11 mouse cellular contexts compared by ENCODE assay signal in the genomic region with DNA sequence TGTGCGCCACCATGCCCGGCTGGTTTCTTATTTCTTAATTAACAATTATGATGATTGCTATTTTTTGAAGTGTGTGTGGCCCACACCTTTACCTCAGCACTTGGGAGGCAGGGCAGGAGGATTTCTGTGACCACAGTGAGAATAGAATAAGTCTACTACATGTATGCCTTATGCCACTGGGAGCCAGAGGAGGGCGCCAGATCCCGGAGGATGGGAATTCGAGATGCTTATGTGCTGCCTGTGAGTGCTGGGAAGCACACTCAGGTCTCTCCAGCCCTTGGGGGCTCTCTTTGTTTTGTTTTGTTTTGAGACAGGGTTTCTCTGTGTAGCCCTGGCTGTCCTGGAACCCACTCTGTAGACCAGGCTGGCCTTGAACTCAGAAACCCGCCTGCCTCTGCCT. TPM values are rescaled to one million over a fixed set of nuclear protein-coding genes. Genes with fewer than 3 reads are reported as not detected.
A peak's percentile ranks its signal among the peaks of the same experiment; 100 is the strongest.
DNase-seq lines count a peak whose midpoint lies in the region; ATAC-seq and TF ChIP-seq lines count a peak whose summit lies in the region.
"Had no signal": no experiment of that assay in that cellular context is flagged by ENCODE, and none has a peak within 500 bp of the region (broad histone marks: within the 10 kb centered on the region; RNA-seq: fewer than 3 reads in every experiment).

No protein-coding gene starts in this region.

- H3K36me3 ChIP-seq in lung, postnatal 0 days (ENCODE audit: insufficient read depth, low read length): peaks cover 11% of the 10 kb centered on the region
- peaks cover 49% of the 10 kb centered on the region for H3K36me3 ChIP-seq in forebrain, embryonic 15.5 days

- no peak overlapping the region for H3K4me2 ChIP-seq in lung, postnatal 0 days (replicated peaks; ENCODE audit: low read depth, low read length)
- H3K4me2 ChIP-seq in forebrain, embryonic 15.5 days (replicated peaks): no peak overlapping the region

- no peak for ATAC-seq in cerebellum, adult (ENCODE audit: insufficient number of reproducible peaks, low FRiP score, low TSS enrichment)
- ATAC-seq in lung, postnatal 0 days: no peak
- no peak for ATAC-seq in forebrain, embryonic 15.5 days (replicated peaks)

- TF ChIP-seq POLR2A in cerebellum, adult 2 months (IDR thresholded peaks at IDR 0.05; ENCODE audit: borderline replicate concordance, insufficient read depth, low read length): no peak

- DNase-seq in cerebellum, adult 2 months: peak in 1 of 2 experiments; percentile 46
- peak; percentile 58 for DNase-seq in left cerebral cortex, postnatal 4 days
- no peak for DNase-seq in left cerebral cortex, adult 11 months (ENCODE audit: low spot score)
- DNase-seq in adrenal gland, postnatal 25 days: peak; percentile 61
- no peak for DNase-seq in lung, postnatal 0 days (ENCODE audit: low spot score)
- no peak for DNase-seq in ovary, postnatal 36 days (ENCODE audit: low spot score)

- WGBS in cerebellum, adult 2 months: 74% methylated on average over 6 of the region's 6 CpGs
- WGBS in lung, postnatal 0 days: 68% methylated on average over 6 of the region's 6 CpGs
- WGBS in forebrain, embryonic 15.5 days: 80% methylated on average over 6 of the region's 6 CpGs

- no peak overlapping the region for H3K4me3 ChIP-seq in cerebellum, adult 2 months (replicated peaks; ENCODE audit: insufficient read depth, low read depth, low read length)
- no peak overlapping the region for H3K4me3 ChIP-seq in lung, postnatal 0 days (ENCODE audit: low read depth, low read length)
- H3K4me3 ChIP-seq in forebrain, embryonic 15.5 days: no peak overlapping the region

- H3K9ac ChIP-seq in lung, postnatal 0 days (replicated peaks; ENCODE audit: low read depth): no peak overlapping the region
- no peak overlapping the region for H3K9ac ChIP-seq in forebrain, embryonic 15.5 days (replicated peaks)

- no peaks in the 10 kb centered on the region for H3K9me3 ChIP-seq in lung, postnatal 0 days (ENCODE audit: low read length)
- no peaks in the 10 kb centered on the region for H3K9me3 ChIP-seq in forebrain, embryonic 15.5 days

- H3K27me3 ChIP-seq in cerebellum, adult 2 months (ENCODE audit: control insufficient read depth, insufficient read depth, low read length): no peaks in the 10 kb centered on the region
- no peaks in the 10 kb centered on the region for H3K27me3 ChIP-seq in lung, postnatal 0 days (replicated peaks; ENCODE audit: insufficient read depth, low read length)
- no peaks in the 10 kb centered on the region for H3K27me3 ChIP-seq in forebrain, embryonic 15.5 days

- H3K4me1 ChIP-seq in cerebellum, adult 2 months (ENCODE audit: control insufficient read depth, insufficient read depth, low read length): peaks cover 5% of the 10 kb centered on the region; the same call in 1 of the 2 replicates
- H3K4me1 ChIP-seq in lung, postnatal 0 days (ENCODE audit: insufficient read depth, low read depth, low read length): peaks cover 7% of the 10 kb centered on the region
- peaks cover 15% of the 10 kb centered on the region for H3K4me1 ChIP-seq in forebrain, embryonic 15.5 days

- TF ChIP-seq CTCF in cerebellum, adult 2 months (IDR thresholded peaks at IDR 0.05; ENCODE audit: borderline replicate concordance, insufficient read depth, low read depth, low read length): peak; percentile 58; the same call in 1 of the 2 replicates
- peak; percentile 63 for TF ChIP-seq CTCF in lung, postnatal 0 days (IDR thresholded peaks at IDR 0.05)

- no peak overlapping the region for H3K27ac ChIP-seq in cerebellum, adult 2 months (ENCODE audit: insufficient read depth, low read length)
- no peak overlapping the region for H3K27ac ChIP-seq in lung, postnatal 0 days (ENCODE audit: low read length)
- H3K27ac ChIP-seq in forebrain, embryonic 15.5 days (replicated peaks): no peak overlapping the region
- H3K27ac ChIP-seq: macrophage had no signal

- intact Hi-C loops in left cerebral cortex, postnatal 4 days (cut with DNase I): no loop called here

- no peak for TF ChIP-seq EP300 in lung, postnatal 0 days (IDR thresholded peaks at IDR 0.05)

RNA-seq across cellular contexts. Expression of gene Rpl22, which starts 3.1 kb away (rescaled TPM):
- polyA plus RNA-seq in cerebellum, adult 2 months (2012; rRNA removed): 162 and 187 TPM in 2 replicates
- total RNA-seq in left cerebral cortex, postnatal 4 days (2021): 100 to 1,000 TPM; 335 to 363 TPM
- total RNA-seq in adrenal gland, postnatal 25 days (2021): 458 and 532 TPM in 2 replicates
- polyA plus RNA-seq in lung, postnatal 0 days (2015; fragmentation: Nextera tagmentation; extraction: Ambion mirVana): 265 and 266 TPM in 2 replicates
- 216 and 221 TPM in 2 replicates for polyA plus RNA-seq in forebrain, embryonic 15.5 days (2015; fragmentation: Nextera tagmentation; extraction: Ambion mirVana)

RNA-seq across cellular contexts. Expression of gene Chd5, which starts 9.8 kb away (rescaled TPM):
- polyA plus RNA-seq in cerebellum, adult 2 months (2012; rRNA removed): 20.9 and 25.9 TPM in 2 replicates
- total RNA-seq in left cerebral cortex, postnatal 4 days (2021): 100 to 1,000 TPM; 185 to 191 TPM
- total RNA-seq in adrenal gland, postnatal 25 days (2021): 4.2 and 9.5 TPM in 2 replicates
- 0.06 and 0.07 TPM in 2 replicates for polyA plus RNA-seq in lung, postnatal 0 days (2015; fragmentation: Nextera tagmentation; extraction: Ambion mirVana)
- 35.5 and 39.3 TPM in 2 replicates for polyA plus RNA-seq in forebrain, embryonic 15.5 days (2015; fragmentation: Nextera tagmentation; extraction: Ambion mirVana)

RNA-seq across cellular contexts. Expression of gene Rnf207, which starts 9.9 kb away (rescaled TPM):
- polyA plus RNA-seq in cerebellum, adult 2 months (2012; rRNA removed): 7.2 and 11.8 TPM in 2 replicates
- total RNA-seq in left cerebral cortex, postnatal 4 days (2021): 1 to 10 TPM; 3.0 to 3.8 TPM
- total RNA-seq in adrenal gland, postnatal 25 days (2021): 1.1 TPM in 1 of 2 replicates, not detected in the other
- polyA plus RNA-seq in lung, postnatal 0 days (2015; fragmentation: Nextera tagmentation; extraction: Ambion mirVana): 0.53 and 0.70 TPM in 2 replicates
- 1.8 and 2.9 TPM in 2 replicates for polyA plus RNA-seq in forebrain, embryonic 15.5 days (2015; fragmentation: Nextera tagmentation; extraction: Ambion mirVana)
- polyA plus RNA-seq: G1E, macrophage had no signal

RNA-seq across cellular contexts. Expression of gene Icmt, which starts 31.7 kb away (rescaled TPM):
- 160 and 188 TPM in 2 replicates for polyA plus RNA-seq in cerebellum, adult 2 months (2012; rRNA removed)
- total RNA-seq in left cerebral cortex, postnatal 4 days (2021): 10 to 100 TPM; 22.8 to 23.4 TPM
- 44.9 and 48.7 TPM in 2 replicates for total RNA-seq in adrenal gland, postnatal 25 days (2021)
- 16.9 and 18.9 TPM in 2 replicates for polyA plus RNA-seq in lung, postnatal 0 days (2015; fragmentation: Nextera tagmentation; extraction: Ambion mirVana)
- polyA plus RNA-seq in forebrain, embryonic 15.5 days (2015; fragmentation: Nextera tagmentation; extraction: Ambion mirVana): 17.6 and 18.6 TPM in 2 replicates

RNA-seq across cellular contexts. Expression of gene Hes3, which starts 37.2 kb away (rescaled TPM):
- 55.1 and 62.7 TPM in 2 replicates for polyA plus RNA-seq in cerebellum, adult 2 months (2012; rRNA removed)
- total RNA-seq in left cerebral cortex, postnatal 4 days (2021): under 1 TPM in 1 of 2 experiments, not detected in 1; 0.20 TPM
- not detected in 2 replicates for total RNA-seq in adrenal gland, postnatal 25 days (2021)
- not detected in 2 replicates for polyA plus RNA-seq in lung, postnatal 0 days (2015; fragmentation: Nextera tagmentation; extraction: Ambion mirVana)
- polyA plus RNA-seq in forebrain, embryonic 15.5 days (2015; fragmentation: Nextera tagmentation; extraction: Ambion mirVana): 0.09 and 0.13 TPM in 2 replicates
- total RNA-seq: G1E had no signal
- polyA plus RNA-seq: G1E; gonadal fat pad, adult 2 months; macrophage had no signal

Comparison
In these comparisons a context has a peak if more than half of its experiments do, and no peak if none do; other contexts are left out.
1. DNase-seq: peak in left cerebral cortex, postnatal 4 days (single experiment) and adrenal gland, postnatal 25 days (single experiment); none in left cerebral cortex, adult 11 months (single experiment), lung, postnatal 0 days (single experiment) and ovary, postnatal 36 days (single experiment).
2. RNA of gene Chd5, which starts 9.8 kb away (polyA plus RNA-seq): 35.5 to 39.3 TPM in forebrain, embryonic 15.5 days and 20.9 to 25.9 TPM in cerebellum, adult 2 months; 0.06 to 0.07 TPM in lung, postnatal 0 days; every median in the first group is over 10 times any median in the second.